Mouse (Mus musculus): ENCODE measurements around the gene Cct5. TPM values are rescaled to one million over a fixed set of nuclear protein-coding genes. Genes with fewer than 3 reads are reported as not detected.
A peak's percentile ranks its signal among the peaks of the same experiment; 100 is the strongest.
"Not testable (repeated sequence)": the region's sequence is repeated elsewhere in the genome, so short reads cannot be mapped to it uniquely, and the experiment has no call there.

Gene Cct5
- total RNA-seq, 2 experiments from 2014 or later, result 309 to 346 TPM

GRCm38 (mm10) chr15:31602426-31602825 is 822 bp upstream of the Cct5 start:
- DNase-seq (ENCODE audit: low spot score in 2 of 2), result no peak

- no peak for DNase-seq (ENCODE audit: low spot score in 2 of 2)
These were observed 342 bp downstream of the Cct5 start for GRCm38 (mm10) chr15:31601279-31601645.

- DNase-seq (ENCODE audit: low spot score in 2 of 2), result no peak
These were observed 1.8 kb downstream of the Cct5 start for GRCm38 (mm10) chr15:31599834-31600233.

- DNase-seq (ENCODE audit: low spot score in 2 of 2), result no peak
These were observed 6.0 kb downstream of the Cct5 start for GRCm38 (mm10) chr15:31595651-31596050.

- DNase-seq (ENCODE audit: low spot score in 2 of 2), result no peak
These were observed 7.3 kb downstream of the Cct5 start for GRCm38 (mm10) chr15:31594260-31594659.

GRCm38 (mm10) chr15:31592531-31592930 is 9.1 kb downstream of the Cct5 start:
- no peak for DNase-seq (ENCODE audit: low spot score in 2 of 2)

- no peak for DNase-seq (ENCODE audit: low spot score in 2 of 2)
These were observed 11.4 kb downstream of the Cct5 start for GRCm38 (mm10) chr15:31590176-31590575.

GRCm38 (mm10) chr15:31588989-31589640 is 12.5 kb downstream of the Cct5 start:
- no peak for DNase-seq (ENCODE audit: low spot score in 2 of 2)

GRCm38 (mm10) chr15:31587789-31588188 is 13.8 kb downstream of the Cct5 start:
- no peak for DNase-seq (ENCODE audit: low spot score in 2 of 2)

GRCm38 (mm10) chr15:31586519-31586918 is 15.1 kb downstream of the Cct5 start:
- DNase-seq (ENCODE audit: low spot score in 2 of 2), result peak; percentile 85 to 89

- no peak for DNase-seq (ENCODE audit: low spot score in 2 of 2)
These were observed 15.5 kb downstream of the Cct5 start for GRCm38 (mm10) chr15:31586088-31586487.

GRCm38 (mm10) chr15:31585238-31585637 is 16.4 kb downstream of the Cct5 start:
- no peak for DNase-seq (ENCODE audit: low spot score in 2 of 2)

GRCm38 (mm10) chr15:31583304-31584085 is 18.1 kb downstream of the Cct5 start:
- DNase-seq (ENCODE audit: low spot score in 2 of 2), result peak in 1 of 2 experiments; percentile 49

- not testable (repeated sequence) for DNase-seq (ENCODE audit: low spot score in 2 of 2)
These were observed 20.5 kb downstream of the Cct5 start for GRCm38 (mm10) chr15:31581086-31581485.

GRCm38 (mm10) chr15:31576076-31576475 is 25.5 kb downstream of the Cct5 start:
- no peak for DNase-seq (ENCODE audit: low spot score in 2 of 2)

- DNase-seq (ENCODE audit: low spot score in 2 of 2), result no peak
These were observed 27.9 kb downstream of the Cct5 start for GRCm38 (mm10) chr15:31573692-31574091.

- no peak for DNase-seq (ENCODE audit: low spot score in 2 of 2)
These were observed 28.3 kb downstream of the Cct5 start for GRCm38 (mm10) chr15:31573287-31573686.

- DNase-seq (ENCODE audit: low spot score in 2 of 2), result no peak
These were observed 29.5 kb downstream of the Cct5 start for GRCm38 (mm10) chr15:31571906-31572722.

- no peak for DNase-seq (ENCODE audit: low spot score in 2 of 2)
These were observed 30.6 kb downstream of the Cct5 start for GRCm38 (mm10) chr15:31570959-31571358.

- peak in 1 of 2 experiments; percentile 55 for DNase-seq (ENCODE audit: low spot score in 2 of 2)
These were observed 32.1 kb downstream of the Cct5 start for GRCm38 (mm10) chr15:31569325-31570022.

GRCm38 (mm10) chr15:31568581-31568996 is 33.0 kb downstream of the Cct5 start:
- DNase-seq (ENCODE audit: low spot score in 2 of 2), result peak; percentile 57 to 64

Measured in adrenal gland, adult 18-20 months (tissue).